Mouse (Mus musculus) intestine, embryonic 16.5 days (tissue): Measurements from ENCODE around the gene Sgms1. TPM values are rescaled to one million over a fixed set of nuclear protein-coding genes. Genes with fewer than 3 reads are reported as not detected.

Experiments used
- ATAC-seq: fragments of 200-750 bp; cut with Nextera tagmentation; 2 replicates; pipeline ENCODE4 v1.8.0; 2017; ENCODE audit warnings: moderate TSS enrichment, moderate library complexity
- H3K27ac ChIP-seq: fragments of 300-500 bp; sonication (generic); 2 replicates; pipeline ENCODE4 v1.5.1; 2014; ENCODE audit warnings: mild to moderate bottlenecking, low read length
- H3K27me3 ChIP-seq: fragments of 300-500 bp; sonication (generic); replicated peaks from 2 replicates; pipeline ENCODE4 v1.6.1; 2014; ENCODE audit warnings: low read length, control low read depth, mixed read lengths; ENCODE audit not compliant: control insufficient read depth, insufficient read depth
- H3K36me3 ChIP-seq: fragments of 300-500 bp; sonication (generic); 2 replicates; pipeline ENCODE4 v1.6.1; 2014; ENCODE audit warnings: low read length, control low read depth; ENCODE audit not compliant: control insufficient read depth, insufficient read depth
- H3K4me1 ChIP-seq: fragments of 300-500 bp; sonication (generic); 2 replicates; pipeline ENCODE4 v1.6.1; 2014; ENCODE audit warnings: low read length, control low read depth, mixed read lengths; ENCODE audit not compliant: control insufficient read depth, insufficient read depth
- H3K4me2 ChIP-seq: fragments of 300-500 bp; sonication (generic); 2 replicates; pipeline ENCODE4 v1.6.1; 2014; ENCODE audit warnings: low read depth, low read length, control low read depth
- H3K4me3 ChIP-seq: fragments of 300-500 bp; sonication (generic); 2 replicates; pipeline ENCODE4 v1.5.1; 2014; ENCODE audit warnings: mild to moderate bottlenecking, low read length
- H3K9ac ChIP-seq: fragments of 300-500 bp; sonication (generic); 2 replicates; pipeline ENCODE4 v1.6.1; 2014; ENCODE audit warnings: low read depth, low read length
- H3K9me3 ChIP-seq: fragments of 300-500 bp; sonication (generic); 2 replicates; pipeline ENCODE4 v1.6.1; 2016; ENCODE audit warnings: low read length, control low read depth; ENCODE audit not compliant: control insufficient read depth
- WGBS: fragments of 180-500 bp; shearing (Covaris S2); extraction: QIAGEN DNeasy Blood & Tissue Kit; methylation state at CpG from one replicate; pipeline ENCODE4 v1.1.7; 2014; 5-methylcytosine and 5-hydroxymethylcytosine counted together
- polyA plus RNA-seq: library from polyadenylated mRNA; unstranded; fragments of >200 nt; fragmentation: Nextera tagmentation; extraction: Ambion mirVana; gene quantifications from 2 replicates; pipeline ENCODE4 v1.2.1, GENCODE M21; 2015

The Sgms1 gene
- polyA plus RNA-seq, 1 experiment from 2014 or later, result 33.1 TPM

GRCm38 (mm10) chr19:32174561-32174960 lies 215.0 kb downstream of the Sgms1 start:
- no peak overlapping the region for H3K4me2 ChIP-seq
- H3K9me3 ChIP-seq, result no peaks in the 10 kb centered on the region
- H3K4me1 ChIP-seq, result peaks cover 12% of the 10 kb centered on the region
- H3K36me3 ChIP-seq, result no peaks in the 10 kb centered on the region
- no peaks in the 10 kb centered on the region for H3K27me3 ChIP-seq
- no peak for ATAC-seq
- no peak overlapping the region for H3K4me3 ChIP-seq
- H3K9ac ChIP-seq, result no peak overlapping the region
- H3K27ac ChIP-seq, result no peak overlapping the region
- 79% methylated on average over 5 of the region's 5 CpGs for WGBS

- Histone ChIP-seq H3K36me3 (no peaks in the 10 kb centered on the region), H3K4me2 (no peak overlapping the region), H3K4me3 (no peak overlapping the region), H3K27ac (no peak overlapping the region), H3K9me3 (no peaks in the 10 kb centered on the region), H3K27me3 (no peaks in the 10 kb centered on the region), H3K4me1 (peaks cover 9% of the 10 kb centered on the region; the same call in 1 of the 2 replicates), H3K9ac (no peak overlapping the region)
- WGBS, result 81% methylated on average over 6 of the region's 6 CpGs
- no peak for ATAC-seq
Observed at GRCm38 (mm10) chr19:32173522-32174184, 215.9 kb downstream of the Sgms1 start.

- ATAC-seq, result peak; percentile 52; the same call in 1 of the 2 replicates
Observed at GRCm38 (mm10) chr19:32172511-32172981, 217.0 kb downstream of the Sgms1 start.

GRCm38 (mm10) chr19:32171981-32172380 lies 217.5 kb downstream of the Sgms1 start:
- ATAC-seq, result no peak
- Histone ChIP-seq H3K4me2 (no peak overlapping the region), H3K27me3 (no peaks in the 10 kb centered on the region), H3K27ac (no peak overlapping the region), H3K4me1 (peaks cover 9% of the 10 kb centered on the region; the same call in 1 of the 2 replicates), H3K36me3 (no peaks in the 10 kb centered on the region), H3K9ac (no peak overlapping the region), H3K9me3 (no peaks in the 10 kb centered on the region), H3K4me3 (no peak overlapping the region)
- 90% methylated on average over 7 of the region's 7 CpGs for WGBS

More at GRCm38 (mm10) chr19:32172511-32172981, 217.0 kb downstream of the Sgms1 start:
- Histone ChIP-seq H3K9me3 (no peaks in the 10 kb centered on the region), H3K4me2 (no peak overlapping the region), H3K27me3 (no peaks in the 10 kb centered on the region), H3K4me1 (peaks cover 9% of the 10 kb centered on the region; the same call in 1 of the 2 replicates), H3K27ac (no peak overlapping the region), H3K36me3 (no peaks in the 10 kb centered on the region), H3K9ac (no peak overlapping the region), H3K4me3 (no peak overlapping the region)
- WGBS, result 81% methylated on average over 5 of the region's 5 CpGs

- no peak overlapping the region for H3K9ac ChIP-seq
- 0 out of 2 replicates have a peak, but pooled peaks have one; percentile 66 for ATAC-seq
Observed at GRCm38 (mm10) chr19:32169634-32170540, 219.6 kb downstream of the Sgms1 start.

GRCm38 (mm10) chr19:32168031-32168430 lies 221.5 kb downstream of the Sgms1 start:
- ATAC-seq, result no peak
- Histone ChIP-seq H3K4me3 (no peak overlapping the region), H3K27me3 (no peaks in the 10 kb centered on the region), H3K9ac (no peak overlapping the region), H3K4me2 (no peak overlapping the region), H3K36me3 (no peaks in the 10 kb centered on the region), H3K27ac (no peak overlapping the region), H3K4me1 (peaks cover 9% of the 10 kb centered on the region; the same call in 1 of the 2 replicates), H3K9me3 (no peaks in the 10 kb centered on the region)
- WGBS, result 81% methylated on average over 9 of the region's 9 CpGs

More at GRCm38 (mm10) chr19:32169634-32170540, 219.6 kb downstream of the Sgms1 start:
- H3K4me3 ChIP-seq, result no peak overlapping the region
- no peak overlapping the region for H3K27ac ChIP-seq
- H3K27me3 ChIP-seq, result no peaks in the 10 kb centered on the region
- WGBS, result 81% methylated on average over 8 of the region's 9 CpGs
- H3K9me3 ChIP-seq, result no peaks in the 10 kb centered on the region
- H3K4me2 ChIP-seq, result no peak overlapping the region
- no peaks in the 10 kb centered on the region for H3K36me3 ChIP-seq
- H3K4me1 ChIP-seq, result peaks cover 9% of the 10 kb centered on the region; the same call in 1 of the 2 replicates

DNA sequence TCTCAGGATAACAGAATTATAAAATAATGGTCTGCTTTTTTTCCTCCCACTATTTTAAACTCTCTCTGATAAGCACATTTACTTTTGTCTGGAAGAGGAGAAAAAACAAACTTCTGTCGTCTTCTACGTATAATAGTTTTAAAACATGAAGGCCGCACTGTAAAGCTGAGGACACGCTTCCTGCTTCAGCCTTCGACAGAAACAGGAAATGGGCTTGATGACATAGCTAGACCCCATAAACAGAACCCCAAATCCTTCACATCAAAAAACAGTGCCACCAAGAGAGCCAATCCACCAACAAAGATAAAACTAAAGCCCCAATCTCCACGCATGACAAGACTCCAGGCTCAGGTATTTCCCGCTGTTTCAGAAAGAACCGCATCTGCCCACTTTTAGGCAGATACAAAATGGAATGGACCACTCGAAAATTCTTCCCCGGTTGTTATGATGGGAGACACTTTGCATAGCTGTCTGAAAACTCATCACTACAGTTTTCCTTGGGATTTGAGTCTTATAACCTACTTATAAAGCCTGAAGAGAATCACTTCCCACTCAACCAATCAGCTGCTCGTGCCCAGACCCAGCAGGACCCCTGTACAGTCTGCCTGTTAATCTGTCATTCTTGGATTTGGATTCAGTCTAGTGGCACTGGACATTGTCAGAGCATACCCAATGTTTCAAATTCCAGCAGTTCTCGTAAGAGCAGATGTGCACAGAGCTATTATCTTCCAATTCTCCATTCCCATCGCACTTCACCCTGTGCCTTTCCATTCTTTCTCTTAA lies 222.5 kb downstream of the Sgms1 start:
- no peak overlapping the region for H3K4me3 ChIP-seq
- 87% methylated on average over 13 of the region's 13 CpGs for WGBS
- H3K27me3 ChIP-seq, result no peaks in the 10 kb centered on the region
- peaks cover 6% of the 10 kb centered on the region; the same call in 1 of the 2 replicates for H3K4me1 ChIP-seq
- no peak for ATAC-seq
- no peaks in the 10 kb centered on the region for H3K36me3 ChIP-seq
- H3K9me3 ChIP-seq, result no peaks in the 10 kb centered on the region
- no peak overlapping the region for H3K4me2 ChIP-seq
- no peak overlapping the region for H3K9ac ChIP-seq
- no peak overlapping the region for H3K27ac ChIP-seq

DNA sequence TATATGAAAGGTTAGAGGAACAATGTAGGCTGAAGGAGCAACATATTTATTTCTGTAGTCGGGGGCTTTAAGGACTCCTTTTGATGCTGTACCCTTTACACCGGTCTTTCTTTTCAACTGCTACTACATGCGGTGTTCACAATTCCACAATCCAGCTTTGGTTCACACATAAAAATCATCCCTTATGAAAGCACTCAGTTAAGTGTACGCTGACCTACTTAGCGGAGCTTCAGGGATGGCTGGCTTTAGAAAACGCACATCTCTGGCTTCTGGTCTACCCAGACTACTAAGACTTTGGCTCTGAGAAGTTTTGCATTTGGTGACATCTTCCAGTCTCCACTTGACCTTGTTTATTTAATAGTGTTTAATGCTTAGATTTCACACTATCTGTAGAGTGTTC lies 223.8 kb downstream of the Sgms1 start:
- Histone ChIP-seq H3K9ac (no peak overlapping the region), H3K4me2 (no peak overlapping the region), H3K36me3 (no peaks in the 10 kb centered on the region), H3K4me1 (peaks cover 5% of the 10 kb centered on the region; the same call in 1 of the 2 replicates), H3K4me3 (no peak overlapping the region), H3K9me3 (no peaks in the 10 kb centered on the region), H3K27ac (no peak overlapping the region), H3K27me3 (no peaks in the 10 kb centered on the region)
- ATAC-seq, result no peak
- WGBS, result 84% methylated on average over 6 of the region's 6 CpGs
